Mouse (Mus musculus): ENCODE results near the gene N4bp2.

DNA sequence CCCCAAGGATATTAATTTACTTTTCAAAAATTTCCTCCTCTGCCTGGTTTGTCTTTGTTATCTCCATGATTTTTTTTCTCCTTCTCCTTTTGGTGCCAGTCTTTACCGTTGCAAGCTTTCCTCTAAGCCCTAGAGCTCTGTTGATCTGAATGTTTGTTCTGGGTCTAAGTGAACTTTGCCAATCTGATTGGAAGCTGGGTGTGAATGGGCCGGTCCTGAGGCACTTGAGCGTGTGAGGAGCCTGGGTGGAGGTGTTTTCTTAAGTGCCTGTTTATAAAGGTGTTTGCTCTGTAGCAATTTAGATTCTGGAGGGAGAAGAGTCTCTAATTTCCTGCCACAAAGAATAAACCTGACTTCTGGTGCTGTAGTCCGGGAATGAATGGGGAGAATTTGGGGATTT lies 11.3 kb upstream of the N4bp2 start:
- no peak for TF ChIP-seq CTCF (IDR thresholded peaks at IDR 0.05; ENCODE audit: low read depth, low read length)
- no peak for TF ChIP-seq GATA1 (IDR thresholded peaks at IDR 0.05; ENCODE audit: borderline replicate concordance, low read length)
